Mouse (Mus musculus) yolk sac, embryonic 10.5 days (tissue): ENCODE measurements at regions not wholly inside any gene's neighbourhood (a gene's known extent, or its start where the extent isn't known, plus 50 kb on each side); places are given as distances from the start of the nearest gene placed in this dataset.
A peak's percentile ranks its signal among the peaks of the same experiment; 100 is the strongest.
"Not testable (repeated sequence)": the region's sequence is repeated elsewhere in the genome, so short reads cannot be mapped to it uniquely, and the experiment has no call there.

ENCODE experiments used
- DNase-seq: peaks from one replicate; pipeline ENCODE4 v3.0.0-alpha.2; 2017; ENCODE audit warnings: low spot score

- not testable (repeated sequence) for DNase-seq
Measured at GRCm38 (mm10) chr13:68298862-68299261, 283.1 kb downstream of the Mtrr start.

GRCm38 (mm10) chr13:68258285-68258684 is 323.7 kb downstream of the Mtrr start:
- peak; percentile 3 for DNase-seq
